Mouse (Mus musculus): ENCODE data around the gene Frem2. TPM values are rescaled to one million over a fixed set of nuclear protein-coding genes. Genes with fewer than 3 reads are reported as not detected.

Frem2 gene
- not detected in 2 replicates for total RNA-seq (2015; ENCODE audit: low replicate concordance)
- total RNA-seq (2017; ENCODE audit: low replicate concordance) = not detected in 2 replicates

DNA sequence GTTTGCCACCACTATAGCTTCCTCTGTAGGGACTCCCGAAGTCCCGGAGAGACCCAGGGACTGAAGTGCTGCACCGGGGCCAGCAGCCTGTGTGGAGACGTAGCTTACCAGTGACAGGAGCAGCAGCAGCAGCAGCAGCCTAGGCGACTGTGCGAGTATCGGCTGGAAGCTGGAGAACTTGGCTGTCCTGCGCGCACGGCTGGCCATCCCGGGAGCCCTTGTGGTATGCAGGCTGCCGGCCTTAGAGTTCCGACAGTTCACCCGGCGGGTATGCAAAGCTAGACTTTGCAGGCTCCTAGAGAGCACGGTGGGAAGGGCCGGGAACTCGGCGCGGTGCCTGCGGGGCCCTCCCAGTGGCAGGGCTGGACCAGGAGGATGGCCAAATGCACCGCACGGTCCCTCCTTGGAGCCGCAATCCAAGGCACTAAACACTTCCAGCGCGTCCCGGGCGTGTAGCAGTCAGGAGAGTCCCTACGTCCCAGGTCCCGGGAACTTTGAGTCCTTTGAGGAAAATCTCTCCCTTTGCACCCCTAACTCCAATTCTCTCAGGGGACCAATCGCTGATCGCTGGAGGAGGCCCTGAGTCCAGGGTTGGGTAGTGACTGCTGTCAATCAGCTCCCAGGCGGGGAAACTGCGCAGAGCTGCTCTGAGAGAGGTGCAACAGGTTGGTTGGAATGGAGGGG, at the start of gene Frem2:
Frem2 (minus strand) TSS at position 478 of the 684 bp plus-strand sequence.
- ATAC-seq (replicated peaks; ENCODE audit: low FRiP score, poor library complexity, severe bottlenecking) = no peak

- no peak for ATAC-seq (replicated peaks; ENCODE audit: low FRiP score, poor library complexity, severe bottlenecking)
Measured at GRCm38 (mm10) chr3:53705992-53706495, 48.9 kb upstream of the Frem2 start.

GRCm38 (mm10) chr3:53703126-53703505, 46.0 kb upstream of the Frem2 start:
- no peak for ATAC-seq (replicated peaks; ENCODE audit: low FRiP score, poor library complexity, severe bottlenecking)

GRCm38 (mm10) chr3:53702421-53703125, 45.4 kb upstream of the Frem2 start:
- no peak for ATAC-seq (replicated peaks; ENCODE audit: low FRiP score, poor library complexity, severe bottlenecking)

DNA sequence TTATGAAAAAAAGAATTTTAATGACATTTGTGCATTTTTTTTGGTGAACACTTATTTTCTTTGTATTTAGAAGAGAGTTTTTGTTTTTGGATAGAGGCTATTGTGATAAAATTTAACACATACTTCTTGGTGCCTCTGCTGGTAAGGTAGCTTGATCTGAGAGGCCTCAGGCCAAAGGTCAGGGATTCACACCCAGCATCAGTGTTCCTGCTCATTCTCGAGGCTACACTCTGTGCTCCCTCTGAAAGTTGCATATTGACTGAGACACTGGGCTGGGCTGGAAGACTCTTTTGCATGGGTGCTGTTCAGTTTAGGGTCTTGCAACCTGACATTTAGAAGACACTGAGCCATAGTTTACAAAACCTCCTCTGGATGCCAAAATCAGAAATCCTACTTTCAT, 44.8 kb upstream of the Frem2 start:
- ATAC-seq (replicated peaks; ENCODE audit: low FRiP score, poor library complexity, severe bottlenecking) = no peak

DNA sequence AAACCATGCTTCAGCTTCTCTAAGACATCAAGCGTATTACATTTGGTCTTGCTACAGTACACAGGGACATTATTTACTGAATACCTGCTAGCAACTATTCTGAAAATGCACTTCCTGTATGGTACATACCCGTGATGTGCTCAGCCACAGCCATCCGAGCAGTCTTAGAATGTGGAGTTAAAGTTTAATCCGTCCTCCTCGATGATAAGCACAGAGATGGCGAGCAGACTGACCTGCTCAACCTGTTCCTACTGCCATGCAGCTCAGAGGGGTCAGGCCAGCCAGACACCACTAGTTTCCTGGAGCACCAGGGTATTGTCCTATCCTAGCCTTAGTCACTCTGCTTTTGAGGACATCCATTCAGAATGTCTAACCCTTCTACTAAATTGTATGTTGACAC, 30.6 kb upstream of the Frem2 start:
- ATAC-seq (replicated peaks; ENCODE audit: low FRiP score, poor library complexity, severe bottlenecking) = no peak

GRCm38 (mm10) chr3:53682244-53682643, 25.1 kb upstream of the Frem2 start:
- no peak for ATAC-seq (replicated peaks; ENCODE audit: low FRiP score, poor library complexity, severe bottlenecking)

DNA sequence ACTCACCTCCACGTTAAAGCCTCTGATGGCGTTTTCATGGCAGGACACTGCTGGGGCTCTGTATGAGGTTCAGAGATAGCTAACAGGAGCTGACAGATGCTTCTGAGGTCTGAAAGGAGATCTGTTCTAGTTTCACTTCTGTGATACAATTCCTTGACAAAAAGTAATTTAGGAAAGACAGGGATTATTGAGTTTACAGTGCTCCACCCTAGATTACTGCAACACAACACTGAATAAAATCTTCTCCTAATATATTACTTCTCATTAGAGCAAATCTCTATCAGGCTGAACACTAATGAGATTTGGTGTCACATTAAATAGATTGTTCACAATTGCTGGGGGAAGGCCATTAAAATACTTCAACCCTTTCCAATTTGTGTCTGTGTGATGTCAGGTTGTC, 23.7 kb upstream of the Frem2 start:
- no peak for ATAC-seq (replicated peaks; ENCODE audit: low FRiP score, poor library complexity, severe bottlenecking)

GRCm38 (mm10) chr3:53674225-53674624, 17.1 kb upstream of the Frem2 start:
- ATAC-seq (replicated peaks; ENCODE audit: low FRiP score, poor library complexity, severe bottlenecking) = no peak

GRCm38 (mm10) chr3:53669736-53670135, 12.6 kb upstream of the Frem2 start:
- no peak for ATAC-seq (replicated peaks; ENCODE audit: low FRiP score, poor library complexity, severe bottlenecking)

GRCm38 (mm10) chr3:53657744-53658534, 784 bp upstream of the Frem2 start:
- ATAC-seq (replicated peaks; ENCODE audit: low FRiP score, poor library complexity, severe bottlenecking) = no peak

DNA sequence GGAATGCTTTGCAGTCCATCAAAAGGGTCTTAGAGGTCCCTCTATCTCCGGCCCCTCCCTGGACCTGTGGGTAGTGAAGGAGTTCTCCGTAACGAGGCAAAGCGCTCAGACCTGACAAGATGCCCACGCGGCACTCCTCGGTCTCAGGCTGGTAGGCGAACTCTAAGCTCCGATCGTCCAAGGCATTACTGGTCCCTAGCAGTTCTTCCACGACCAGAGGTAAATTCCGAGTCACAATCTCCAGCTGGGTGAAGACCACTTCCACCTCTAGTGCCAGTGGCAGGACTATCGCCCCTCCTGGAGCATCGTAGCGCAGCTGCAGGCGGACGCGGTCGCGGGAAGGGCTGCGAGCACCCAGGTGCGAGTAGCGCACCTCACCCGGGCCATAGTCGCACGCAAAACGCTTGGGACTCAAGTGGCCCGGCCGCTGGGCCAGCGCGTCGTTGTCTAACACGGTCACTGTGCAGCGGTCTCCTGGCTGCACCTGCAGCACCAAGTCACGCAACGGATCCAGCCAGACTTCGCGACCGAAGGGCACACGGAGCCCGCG, 752 bp downstream of the Frem2 start:
- no peak for ATAC-seq (replicated peaks; ENCODE audit: low FRiP score, poor library complexity, severe bottlenecking)

- no peak for ATAC-seq (replicated peaks; ENCODE audit: low FRiP score, poor library complexity, severe bottlenecking)
Measured at GRCm38 (mm10) chr3:53655343-53655742, 1.8 kb downstream of the Frem2 start.

DNA sequence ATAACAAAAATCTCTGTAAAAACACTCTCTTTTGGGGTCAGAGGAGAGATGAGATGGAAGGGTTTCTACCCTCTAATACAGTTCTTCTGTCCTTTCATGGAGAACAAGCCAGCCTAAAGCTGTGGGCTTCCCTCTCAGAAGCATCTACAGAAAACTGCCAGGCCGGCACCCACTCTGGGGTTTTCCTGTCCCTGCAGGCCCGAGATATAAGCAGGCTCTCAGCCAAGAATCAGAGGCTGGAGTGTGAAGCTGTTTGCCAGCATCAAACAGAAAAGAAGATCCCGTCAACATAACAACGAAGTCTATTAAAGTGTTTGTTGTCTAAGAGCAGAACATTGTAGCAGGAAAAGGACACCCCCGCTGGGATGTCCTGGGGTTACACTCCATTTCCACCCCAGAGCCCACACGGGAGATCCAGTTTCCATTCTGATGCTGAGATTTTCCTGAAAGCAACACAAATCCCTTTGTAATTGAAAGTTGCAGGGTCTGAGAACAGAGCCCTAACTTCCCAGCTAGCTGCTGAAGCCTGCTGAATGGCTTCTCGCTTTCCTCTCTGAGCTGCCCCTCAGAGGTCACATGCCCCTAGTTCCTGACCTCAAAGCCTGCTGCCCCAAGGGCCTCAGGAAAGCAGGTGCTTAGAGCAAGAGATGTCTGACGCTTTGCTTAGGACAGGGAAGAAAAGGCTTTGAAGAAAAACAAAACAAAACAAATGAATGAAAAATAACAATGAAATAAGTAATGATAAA, 7.0 kb downstream of the Frem2 start:
- no peak for ATAC-seq (replicated peaks; ENCODE audit: low FRiP score, poor library complexity, severe bottlenecking)

DNA sequence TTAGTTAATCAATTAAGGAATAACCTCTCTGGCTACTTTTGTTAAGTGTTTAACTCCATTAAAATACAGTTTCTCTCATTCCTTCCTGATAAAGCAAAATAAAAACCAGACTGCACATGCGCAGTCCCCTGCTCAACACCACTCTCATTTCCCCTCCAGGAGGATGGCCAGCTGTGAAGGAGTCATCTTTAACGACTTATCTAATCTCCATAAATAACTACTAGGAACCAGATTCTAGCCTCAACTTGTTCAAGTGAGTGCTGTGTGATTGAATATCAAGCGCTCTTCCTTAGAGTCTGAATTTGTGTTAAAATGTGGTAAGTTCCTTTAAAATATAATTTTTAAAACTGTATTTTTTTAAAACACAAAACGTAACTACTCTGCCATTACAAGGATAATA, 7.7 kb downstream of the Frem2 start:
- no peak for ATAC-seq (replicated peaks; ENCODE audit: low FRiP score, poor library complexity, severe bottlenecking)

- ATAC-seq (replicated peaks; ENCODE audit: low FRiP score, poor library complexity, severe bottlenecking) = no peak
Measured at GRCm38 (mm10) chr3:53648902-53649301, 8.3 kb downstream of the Frem2 start.

DNA sequence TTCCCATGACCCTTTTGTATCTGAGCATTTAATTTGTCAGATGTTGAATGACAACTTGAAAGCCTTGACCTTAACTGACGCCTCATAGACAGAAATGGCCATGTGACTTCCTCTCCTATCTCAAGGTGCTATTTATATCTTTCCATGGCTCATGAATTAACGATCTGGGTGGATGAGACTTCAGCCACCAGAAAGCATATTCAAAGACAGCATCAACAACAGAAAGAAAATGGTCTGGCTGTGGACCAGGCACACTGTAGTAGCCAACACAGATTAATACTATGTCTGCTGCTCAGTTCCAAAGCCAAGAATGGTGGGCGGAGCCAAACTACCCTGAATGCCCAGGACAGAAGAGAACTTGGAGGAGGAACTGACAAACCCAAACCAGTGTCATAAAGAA, 21.2 kb downstream of the Frem2 start:
- ATAC-seq (replicated peaks; ENCODE audit: low FRiP score, poor library complexity, severe bottlenecking) = no peak

GRCm38 (mm10) chr3:53631126-53631525, 26.0 kb downstream of the Frem2 start:
- no peak for ATAC-seq (replicated peaks; ENCODE audit: low FRiP score, poor library complexity, severe bottlenecking)

DNA sequence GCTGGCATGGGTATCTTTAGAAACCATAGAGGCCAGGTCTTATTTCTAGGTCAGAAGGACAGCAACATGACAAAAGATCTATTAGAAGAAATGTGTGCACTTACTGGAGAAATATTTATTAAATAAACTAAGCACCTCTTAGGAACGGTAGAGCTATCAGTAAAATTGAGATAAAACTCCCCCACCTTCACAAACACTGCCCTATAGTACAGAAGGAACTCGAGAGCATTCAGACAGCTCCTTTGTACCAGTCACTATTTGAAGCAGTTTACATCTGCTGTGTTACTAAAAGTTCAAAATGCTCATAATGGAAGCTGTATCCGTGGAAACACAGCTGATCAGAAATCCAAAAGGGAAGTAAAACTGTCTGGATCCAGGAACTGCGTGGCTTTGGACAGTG, 26.5 kb downstream of the Frem2 start:
- no peak for ATAC-seq (replicated peaks; ENCODE audit: low FRiP score, poor library complexity, severe bottlenecking)

- no peak for ATAC-seq (replicated peaks; ENCODE audit: low FRiP score, poor library complexity, severe bottlenecking)
Measured at GRCm38 (mm10) chr3:53629966-53630365, 27.2 kb downstream of the Frem2 start.

All from erythroid progenitor cell, adult 5-6 weeks (primary cell).